Mouse (Mus musculus): ENCODE measurements around the gene Mpi. TPM values are rescaled to one million over a fixed set of nuclear protein-coding genes. Genes with fewer than 3 reads are reported as not detected.
A peak's percentile ranks its signal among the peaks of the same experiment; 100 is the strongest.

Gene Mpi
- 10 to 100 TPM; 35.5 to 66.3 (median 46.1) TPM for total RNA-seq (2022)

DNA sequence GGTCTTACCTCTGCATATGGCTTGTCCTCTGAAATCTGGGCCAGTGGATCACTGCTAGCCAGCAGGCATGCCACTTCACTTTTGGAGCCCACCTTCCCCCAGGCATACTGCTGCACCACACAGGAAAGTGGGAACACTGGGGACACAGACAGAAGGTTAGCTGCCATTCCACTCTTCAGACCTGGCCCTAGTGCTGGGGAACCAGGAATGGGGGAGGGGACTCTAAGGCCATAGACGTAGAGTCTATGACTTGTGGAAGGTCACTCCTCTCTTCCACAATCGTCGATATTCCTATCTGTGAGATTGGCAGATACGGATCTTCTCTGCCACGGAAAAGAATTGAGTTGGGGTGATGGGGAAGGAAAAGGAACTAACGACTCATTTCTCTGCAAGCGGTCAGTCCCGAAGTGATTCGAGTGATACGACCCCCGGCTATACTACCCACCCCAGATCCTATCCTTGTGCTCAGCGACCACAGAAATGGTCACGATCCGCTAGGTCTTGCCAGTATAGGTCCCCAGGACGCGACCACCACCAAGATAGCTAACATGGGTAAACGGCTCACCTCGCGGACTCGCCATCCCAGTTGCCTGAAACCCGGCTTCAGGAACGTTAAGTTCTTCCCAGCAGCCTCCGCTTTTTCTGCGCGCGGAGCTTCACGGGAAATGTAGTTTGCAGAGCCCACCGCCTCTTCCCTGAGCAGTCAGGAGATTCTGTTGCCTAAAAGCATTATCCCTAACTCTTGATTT, at the start of gene Mpi:
Gene Mpi, minus strand, starts transcription at position 625 of the 749 bp plus-strand sequence.
- DNase-seq = no peak

DNA sequence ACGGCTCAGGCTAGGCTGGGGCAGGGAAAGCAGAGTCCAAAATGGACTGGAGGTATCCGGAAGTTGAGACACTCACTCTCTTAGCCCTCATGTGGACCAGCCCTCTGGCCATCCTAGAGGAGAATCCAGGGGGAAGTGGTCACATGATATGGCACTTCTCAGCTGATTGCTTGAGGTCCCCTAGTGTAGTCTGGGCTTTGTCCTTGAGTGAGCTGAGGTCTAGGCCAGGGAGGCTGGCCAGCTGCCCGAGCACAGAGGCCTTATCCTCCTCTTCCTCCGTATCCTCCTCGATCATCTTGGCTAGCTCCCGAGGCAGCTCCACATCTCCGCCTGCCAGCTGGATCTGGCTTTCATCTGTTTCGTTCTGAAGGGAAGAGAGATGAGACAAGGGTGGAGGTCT, 49.5 kb upstream of the Mpi start:
- DNase-seq = no peak

DNA sequence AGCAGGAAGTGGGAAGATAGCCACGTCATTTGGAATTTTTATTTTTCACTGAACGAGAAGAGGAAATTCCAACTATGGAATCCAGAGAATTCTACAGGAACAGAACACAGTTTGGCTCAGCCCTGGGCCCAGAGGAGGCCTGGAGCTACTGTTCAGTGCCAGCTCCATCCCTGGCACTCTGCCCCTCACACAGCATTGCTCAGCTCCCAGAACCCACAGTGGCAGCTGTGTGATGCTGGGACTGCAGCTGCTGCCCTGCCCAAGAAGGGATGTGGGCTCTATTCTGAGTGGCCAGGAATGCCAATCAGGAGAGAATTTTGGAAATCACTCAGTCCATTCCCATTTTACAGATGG, 48.8 kb upstream of the Mpi start:
- DNase-seq = no peak

DNA sequence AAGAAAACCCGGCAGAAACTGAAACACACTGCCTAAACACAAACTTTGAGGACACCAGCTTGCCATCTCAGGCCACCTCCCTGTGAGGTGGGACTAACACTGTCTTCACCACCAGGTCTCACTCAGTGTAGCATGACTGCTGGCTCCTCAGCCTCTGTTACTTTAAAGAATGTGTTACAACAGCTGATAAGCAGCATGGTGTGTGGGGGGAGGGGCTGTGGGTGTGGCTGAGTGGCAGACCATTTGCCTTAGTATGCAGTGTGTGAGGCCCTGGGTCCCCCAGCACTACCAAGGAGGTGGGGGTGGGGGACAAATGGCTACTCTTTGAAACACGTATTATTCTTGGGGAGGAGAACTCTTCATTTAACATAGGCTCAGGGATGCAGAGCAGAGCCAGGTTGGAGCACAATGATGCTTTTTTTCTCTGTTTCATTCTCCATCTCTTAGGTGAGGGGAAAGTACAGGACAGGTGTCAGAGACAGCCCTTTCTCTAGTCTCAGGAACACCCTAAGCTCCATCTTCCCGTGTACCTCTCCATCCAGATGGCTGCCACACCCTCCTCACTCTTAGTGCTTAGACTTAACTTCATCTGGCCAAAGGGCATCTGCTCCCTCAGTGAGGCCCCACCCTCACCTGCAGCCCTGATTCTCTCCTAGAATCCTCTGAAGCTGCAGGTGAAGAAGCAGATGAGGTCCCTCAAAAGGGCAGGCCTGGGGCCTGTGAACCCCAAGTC, 48.2 kb upstream of the Mpi start:
- DNase-seq = no peak

DNA sequence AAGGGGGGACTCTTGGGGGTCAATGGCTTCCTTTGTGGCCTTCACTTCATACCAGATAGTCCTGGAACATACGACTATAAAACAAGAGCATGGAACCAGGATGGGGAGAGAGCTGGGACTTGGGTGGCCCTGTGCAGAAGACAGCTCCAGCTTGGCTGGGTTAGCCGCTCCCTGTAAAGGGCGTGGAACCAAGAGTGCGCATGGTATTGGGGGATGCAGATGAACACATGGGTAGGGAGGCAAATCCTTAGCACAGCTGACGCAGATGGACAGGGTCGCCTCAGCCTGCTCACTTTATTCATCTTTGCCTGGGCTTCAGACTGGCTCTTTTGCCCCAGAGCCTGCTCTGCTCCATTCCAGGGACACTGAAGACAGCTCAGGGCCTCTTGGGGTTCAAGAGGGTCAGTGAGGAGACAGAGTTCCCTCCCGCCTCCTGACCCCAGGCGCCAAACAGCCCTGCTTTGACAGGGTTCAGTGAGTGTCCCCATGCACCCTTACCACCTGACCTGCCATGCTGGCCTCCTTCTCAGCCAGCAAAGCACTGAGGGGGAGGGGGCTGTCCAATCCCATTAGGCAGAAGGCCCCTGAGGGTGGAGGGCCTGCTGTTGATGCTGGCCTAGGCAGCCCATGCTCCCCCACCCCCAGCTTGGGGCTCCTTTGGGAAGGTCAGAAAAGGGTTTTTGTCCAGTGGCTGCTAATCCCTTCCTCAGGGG, 46.4 kb upstream of the Mpi start:
- DNase-seq = no peak

DNA sequence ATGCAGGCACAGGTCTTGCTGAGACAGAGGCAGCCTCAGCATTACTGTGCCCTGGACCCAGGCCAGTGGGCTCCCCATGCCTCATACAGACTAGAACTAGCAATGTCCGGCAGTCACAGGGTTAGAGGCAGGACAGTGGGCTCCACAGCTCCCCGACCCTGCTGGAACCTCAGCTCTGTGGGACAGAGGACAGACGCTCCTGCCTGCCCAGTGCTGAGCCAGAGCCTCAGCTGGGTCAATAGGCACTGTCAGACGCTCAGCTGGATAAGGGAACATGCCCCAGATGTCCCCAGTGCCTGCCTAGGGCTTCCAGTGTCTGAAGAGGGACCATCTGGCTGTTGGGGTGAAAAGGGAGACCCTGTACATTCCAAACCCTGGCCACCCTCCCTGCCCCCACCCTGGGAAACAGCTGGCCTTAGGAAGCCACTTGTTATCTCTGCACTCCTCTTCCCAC, 45.4 kb upstream of the Mpi start:
- DNase-seq = no peak

DNA sequence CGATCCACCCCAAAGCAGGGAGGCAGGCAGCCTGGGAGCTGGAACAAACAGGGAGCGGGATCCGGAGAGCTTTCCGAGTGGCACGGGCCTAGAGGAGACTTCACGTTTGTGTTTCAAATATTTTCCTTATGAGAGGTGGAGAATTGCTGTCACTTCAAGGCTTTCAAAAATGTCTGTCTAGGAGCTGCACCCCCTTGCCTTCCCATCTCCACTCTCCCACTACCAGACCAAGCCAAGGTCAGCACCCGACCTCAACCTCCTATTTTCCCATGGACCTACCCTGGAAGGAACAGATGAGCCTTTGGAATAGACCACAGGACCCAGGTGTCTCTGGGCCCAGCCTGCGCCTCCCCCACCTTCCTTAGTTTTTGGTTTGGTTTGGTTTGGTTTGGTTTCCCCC, 44.7 kb upstream of the Mpi start:
- DNase-seq = no peak

DNA sequence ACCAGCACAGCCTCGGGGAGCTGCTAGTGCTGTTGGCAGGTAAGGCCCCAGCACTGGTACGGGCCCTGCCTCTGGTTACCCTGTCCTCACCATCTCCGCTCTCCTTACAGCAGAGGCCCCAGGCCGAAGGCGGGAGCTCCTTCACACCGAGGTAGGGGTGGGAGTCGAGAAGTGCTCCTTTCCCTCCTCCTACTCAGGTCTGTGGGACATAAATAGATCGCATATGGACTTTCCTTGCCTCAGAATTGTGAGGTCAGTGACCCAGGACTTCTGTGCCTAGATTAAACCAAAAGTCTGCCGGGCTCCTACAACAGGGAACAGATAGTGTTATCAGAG, 41.6 kb upstream of the Mpi start:
- DNase-seq = no peak

DNA sequence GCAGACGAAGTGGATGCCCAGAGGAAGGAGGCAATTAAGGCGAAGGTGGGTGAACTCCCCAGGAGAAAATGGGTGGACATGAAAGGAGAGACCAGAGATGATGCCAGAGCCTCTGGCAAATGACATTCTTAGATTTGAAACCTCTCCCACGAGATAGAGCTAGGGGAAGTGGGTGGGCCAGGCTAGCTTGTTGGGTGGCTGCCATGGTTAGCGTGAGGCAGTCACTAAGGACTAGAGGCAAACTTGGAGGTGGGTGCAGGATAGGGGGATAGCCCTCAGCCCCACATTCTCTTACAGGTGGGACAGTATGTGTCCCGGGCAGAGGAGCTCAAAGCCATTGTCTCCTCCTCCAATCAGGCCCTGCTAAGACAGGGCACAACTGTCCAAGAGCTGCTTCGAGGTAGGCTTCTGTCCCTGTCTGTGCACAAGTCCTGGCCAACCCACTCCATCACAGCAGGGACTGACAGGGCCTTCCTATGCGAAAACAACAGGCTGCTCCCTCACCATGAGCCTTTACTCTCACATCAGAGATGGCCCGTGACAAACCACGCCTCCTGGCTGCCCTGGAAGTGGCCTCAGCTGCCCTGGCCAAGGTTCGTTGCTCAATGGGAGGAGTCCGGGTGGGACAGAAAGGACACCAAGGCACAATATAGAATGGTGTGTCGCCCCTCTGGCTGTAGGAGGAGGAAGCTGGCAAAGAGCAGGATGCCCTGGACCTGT, 41.1 kb upstream of the Mpi start:
- DNase-seq = no peak

DNA sequence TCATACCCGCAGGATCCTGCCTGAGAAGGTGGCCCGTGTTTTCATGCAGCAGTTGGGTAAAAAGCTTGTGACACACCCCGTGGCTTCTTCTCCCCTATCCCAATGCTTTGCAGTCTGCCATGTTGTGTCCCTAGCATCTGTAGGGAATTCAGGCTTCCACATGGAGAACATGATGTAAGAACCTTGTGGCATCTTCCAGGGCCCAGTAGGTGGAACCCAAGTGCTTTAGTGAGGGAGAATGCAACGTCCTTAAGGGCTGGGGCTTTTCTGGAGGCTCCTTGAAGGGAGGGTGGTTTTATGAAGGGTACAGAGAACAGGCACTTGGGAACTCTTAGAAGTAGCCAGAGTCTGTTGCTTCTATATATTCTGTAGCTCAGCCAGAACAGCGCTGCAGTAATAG, 38.2 kb upstream of the Mpi start:
- DNase-seq = no peak

DNA sequence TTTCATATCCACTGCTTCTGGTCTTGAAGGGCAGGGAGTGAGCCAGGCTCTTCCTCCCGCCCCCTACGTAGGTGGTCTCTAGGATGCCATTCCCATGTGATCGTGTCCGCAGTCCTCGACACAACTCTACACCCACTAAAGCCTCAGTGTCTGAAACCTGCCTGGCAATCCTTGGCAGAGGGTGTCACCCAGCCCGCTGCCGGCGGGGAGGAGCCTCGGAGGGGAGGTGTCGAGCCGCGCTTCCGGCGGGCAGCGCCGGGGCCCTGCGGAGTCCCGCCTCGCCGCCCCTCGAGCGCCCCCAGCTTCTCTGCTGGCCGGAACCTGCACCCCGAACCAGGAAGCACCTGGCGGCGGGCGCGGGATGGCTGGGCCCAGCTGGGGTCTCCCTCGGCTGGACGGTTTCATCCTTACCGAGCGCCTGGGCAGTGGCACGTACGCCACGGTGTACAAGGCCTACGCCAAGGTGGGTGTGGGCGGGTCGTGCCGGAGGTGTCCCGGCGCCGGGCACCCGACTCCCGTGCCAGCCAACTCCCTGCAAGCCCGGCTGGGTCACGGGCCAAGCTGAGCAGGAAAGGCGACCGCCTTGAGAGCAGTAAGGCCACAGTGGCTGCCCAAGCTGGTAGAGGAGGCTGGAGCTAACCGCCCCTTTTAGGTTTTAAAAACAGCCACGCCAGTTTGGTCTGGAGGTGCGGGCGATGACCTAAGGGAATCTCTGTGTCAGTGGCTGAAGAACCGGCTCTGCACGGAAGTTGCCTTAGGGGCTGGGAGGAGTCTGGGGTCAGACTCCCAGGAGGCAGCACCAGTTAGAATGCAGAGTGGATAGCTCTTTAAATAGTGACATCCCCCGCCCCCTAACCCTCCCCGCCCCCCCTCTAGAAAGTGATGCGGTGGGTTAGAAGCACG, 36.9 kb upstream of the Mpi start, which contains the start of gene Ulk3:
Gene Ulk3, plus strand, starts transcription at position 229 of the 903 bp plus-strand sequence.
- DNase-seq = peak; percentile 72

DNA sequence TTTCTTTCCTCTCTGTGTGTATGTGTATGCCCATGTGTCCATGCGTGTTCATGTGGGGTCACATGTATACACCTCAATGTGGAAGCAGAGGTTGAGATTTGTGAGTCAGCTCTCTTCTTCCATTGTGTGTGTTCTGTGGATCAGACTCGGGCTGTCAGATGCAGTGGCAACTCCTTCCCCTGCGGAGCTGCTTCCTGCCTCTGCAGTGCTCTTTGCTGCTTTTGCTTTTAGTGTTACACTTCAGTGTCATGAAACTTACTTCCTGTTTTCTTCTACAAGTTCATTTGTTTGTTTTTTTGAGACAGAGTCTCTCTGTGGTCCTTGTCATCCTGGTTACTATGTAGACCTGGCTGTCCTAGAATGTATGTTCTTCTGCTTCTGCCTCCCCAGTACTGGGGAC, 32.4 kb upstream of the Mpi start:
- no peak for DNase-seq

DNA sequence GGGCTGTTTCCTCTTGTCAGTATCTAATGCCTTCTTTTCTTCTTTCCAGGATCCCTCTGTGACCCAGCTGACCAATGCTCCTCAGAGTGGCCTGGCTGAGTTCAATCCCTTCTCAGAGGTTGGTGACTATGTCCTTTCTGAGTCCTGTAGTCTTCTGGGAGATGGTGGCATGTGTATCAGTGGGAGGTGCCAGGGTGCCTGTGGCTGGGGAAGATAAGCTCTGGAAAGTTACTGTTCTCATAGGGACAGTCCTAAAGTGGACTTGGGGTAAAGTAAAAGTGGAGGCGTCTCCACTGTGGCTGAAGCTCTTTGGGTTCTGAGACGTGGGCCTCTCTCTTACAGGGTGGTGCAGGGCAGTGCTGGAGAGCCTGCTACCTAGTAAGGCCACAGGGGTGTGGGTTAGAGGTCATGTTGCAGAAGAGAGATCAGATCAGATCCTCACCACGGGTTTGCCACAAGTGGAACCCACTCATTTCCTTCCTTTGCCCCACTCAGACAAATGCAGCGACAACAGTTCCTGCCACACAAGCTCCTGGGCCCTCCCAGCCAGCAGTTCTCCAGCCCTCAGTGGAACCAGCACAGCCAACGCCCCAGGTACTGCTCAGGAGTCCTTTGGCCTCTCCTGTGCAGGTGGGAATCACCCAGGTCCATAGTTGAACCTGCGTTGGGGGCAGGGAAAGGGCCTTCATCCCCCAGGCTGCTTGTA, 24.7 kb upstream of the Mpi start:
- DNase-seq = no peak

DNA sequence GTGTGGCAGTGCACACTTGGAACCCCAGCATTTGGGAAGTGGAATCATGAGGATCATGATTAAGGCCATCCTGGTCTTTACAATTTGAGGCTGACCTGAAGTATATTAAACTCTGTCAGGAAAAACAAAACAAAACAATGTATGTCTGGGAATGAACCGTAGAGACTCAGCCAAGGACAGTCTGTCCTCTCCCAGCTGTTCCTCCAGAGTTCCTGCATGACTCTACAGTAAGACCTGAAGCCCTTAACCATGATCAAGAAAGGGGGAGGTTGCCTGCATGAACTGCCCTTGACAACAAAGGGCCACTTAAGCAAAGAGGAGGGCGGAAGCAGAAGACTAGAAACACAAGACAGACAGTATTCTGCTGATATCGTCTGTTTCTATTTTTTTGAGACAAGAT, 23.0 kb upstream of the Mpi start:
- no peak for DNase-seq

DNA sequence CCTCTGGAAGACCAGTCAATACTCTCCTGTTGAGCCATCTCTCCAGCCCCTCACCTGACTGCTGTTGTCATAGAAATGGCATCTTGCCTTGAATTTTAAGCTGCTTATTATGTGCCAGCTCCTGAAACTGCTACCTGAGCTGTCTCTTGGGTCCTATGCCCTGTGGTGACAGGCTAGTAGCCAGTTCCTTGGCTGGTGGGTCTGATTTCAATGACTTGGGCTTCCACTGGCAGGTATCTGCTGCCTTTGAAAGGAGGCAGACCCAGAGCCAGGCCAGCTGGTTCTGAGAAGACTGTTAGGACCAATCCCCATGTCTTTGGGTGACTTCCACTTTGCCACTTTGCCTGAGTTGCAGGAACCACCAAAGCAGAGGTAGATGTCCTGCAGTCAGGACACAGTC, 21.8 kb upstream of the Mpi start:
- no peak for DNase-seq

DNA sequence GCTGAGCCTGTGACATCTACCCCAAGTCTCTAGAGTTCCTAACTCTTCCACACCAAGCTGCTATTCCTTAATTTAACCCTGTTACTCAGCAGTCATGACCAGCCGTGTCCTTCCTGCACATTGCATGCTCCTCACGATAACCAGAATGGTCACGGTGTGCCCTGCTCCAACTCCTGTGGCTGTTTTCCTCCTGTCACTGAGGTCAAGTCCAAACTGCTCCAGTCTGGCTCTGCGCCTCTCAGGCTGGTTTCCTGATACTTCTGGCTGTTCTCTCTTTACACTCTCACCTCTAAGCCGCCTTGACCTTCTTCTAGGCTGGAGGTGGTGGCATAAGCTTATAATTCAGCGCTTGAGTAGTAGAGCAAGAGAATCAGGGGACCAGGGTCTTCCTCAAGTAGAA, 15.9 kb upstream of the Mpi start:
- DNase-seq = no peak

DNA sequence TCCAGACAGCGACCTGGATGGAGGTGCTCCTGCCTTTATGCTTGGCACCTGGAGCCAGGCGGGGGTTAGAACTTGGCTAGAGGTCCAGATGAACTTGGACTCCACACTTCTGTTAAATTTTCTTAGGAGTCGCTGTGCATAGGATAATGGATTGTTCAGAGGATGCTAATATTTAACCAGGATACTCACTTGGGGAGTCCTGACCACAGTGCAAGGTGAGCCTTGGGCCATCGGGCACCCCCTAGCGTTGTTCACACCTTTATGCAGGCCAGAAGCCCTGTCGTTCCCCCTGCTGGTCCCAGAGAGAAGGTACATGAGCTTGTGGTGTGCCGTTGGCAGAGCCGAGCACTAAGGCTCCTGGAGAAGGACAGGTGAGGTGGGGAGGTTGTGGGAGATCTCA, 14.3 kb upstream of the Mpi start:
- DNase-seq = no peak

DNA sequence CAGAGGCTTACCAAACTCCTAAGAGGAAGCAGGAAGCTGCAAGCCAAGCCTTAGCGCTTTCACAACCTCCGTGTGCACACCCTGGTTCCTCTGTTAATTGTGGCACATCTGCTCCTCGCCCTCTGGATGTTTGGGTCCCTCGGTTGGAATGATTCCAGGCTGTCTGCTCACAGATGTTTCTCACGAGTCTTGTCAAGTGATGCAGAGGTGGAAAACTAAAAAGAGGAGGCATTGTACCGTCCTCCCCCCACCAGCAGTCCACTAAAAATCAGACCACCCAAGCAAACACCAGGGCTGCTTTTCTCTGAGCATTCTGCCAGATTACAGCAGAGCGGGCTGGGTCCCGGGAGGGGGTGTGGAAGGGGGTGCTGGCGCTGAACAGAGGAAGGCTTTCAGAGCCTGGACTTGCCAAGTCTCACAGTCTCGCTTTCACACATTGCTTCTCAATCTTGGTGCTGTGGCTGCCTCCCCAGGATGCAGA, 13.2 kb upstream of the Mpi start:
- no peak for DNase-seq

DNA sequence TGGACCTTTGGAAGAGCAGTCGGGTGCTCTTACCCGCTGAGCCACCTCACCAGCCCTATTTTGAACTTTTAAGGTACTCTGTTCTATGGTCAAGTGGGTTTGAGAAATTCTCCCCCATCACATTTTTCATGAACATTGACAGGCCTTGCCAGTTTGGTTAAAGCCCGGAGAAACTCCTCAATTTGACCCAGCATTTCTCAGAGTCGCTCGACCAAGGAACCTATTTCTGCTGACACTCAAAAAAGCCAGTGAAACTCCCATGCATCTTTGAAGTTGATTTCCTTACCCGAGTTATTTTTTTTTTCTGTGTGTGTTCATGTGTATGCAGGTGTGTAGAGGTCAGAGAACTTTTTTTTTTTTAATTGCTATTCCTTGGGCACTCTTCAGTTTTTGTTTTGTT, 12.0 kb upstream of the Mpi start:
- no peak for DNase-seq

DNA sequence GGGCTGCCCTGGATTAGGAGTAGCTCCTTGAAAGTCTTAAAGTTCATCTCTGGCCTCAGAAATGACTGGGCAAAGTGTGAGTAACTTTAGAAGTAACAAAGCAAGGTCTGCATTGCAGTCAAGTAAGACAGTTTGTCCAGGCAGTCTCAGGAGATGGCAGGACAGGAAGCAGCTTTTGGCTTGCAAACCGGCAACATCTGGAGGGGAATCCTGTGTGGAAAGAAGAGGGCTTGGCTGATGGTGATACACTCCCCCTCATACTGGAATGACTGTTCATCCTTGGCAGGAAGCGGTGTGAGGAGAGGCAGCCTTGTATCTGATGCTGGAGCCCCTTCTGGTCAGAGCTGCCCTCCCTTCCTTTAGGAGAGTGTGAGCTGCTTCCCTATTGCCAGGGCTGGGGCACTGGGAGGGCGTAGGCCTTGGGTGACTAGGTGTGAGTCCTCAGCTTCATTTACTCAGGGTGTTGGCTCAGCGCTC, 10.4 kb upstream of the Mpi start:
- DNase-seq = no peak

DNA sequence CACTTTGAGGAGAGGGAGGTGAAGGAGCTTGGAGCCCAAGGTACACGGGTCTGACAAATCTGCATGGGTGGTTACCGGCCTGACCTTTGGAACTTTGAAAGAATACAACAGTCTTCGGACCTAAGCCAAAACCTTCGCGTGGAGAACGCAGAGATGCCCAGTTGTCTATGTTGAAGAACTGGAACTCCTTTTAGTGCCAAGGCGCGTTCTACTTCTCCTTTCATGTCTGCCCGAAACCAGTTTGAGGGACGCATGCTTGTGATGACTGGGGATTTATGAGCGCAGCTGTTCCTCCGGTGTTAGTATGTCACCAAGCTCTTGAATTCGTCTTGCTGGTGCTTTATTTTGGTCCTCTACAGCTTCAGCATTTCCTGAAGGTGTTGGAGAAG, 9.1 kb upstream of the Mpi start:
- no peak for DNase-seq

Data from adrenal gland, adult 8-10 months (tissue).